In genomic region chr8:93441936-93442335, GRCm38 (mm10) we compare ENCODE assay signal across 24 mouse cellular contexts.
"Had no signal": no experiment of that assay in that cellular context is flagged by ENCODE, and none has a peak within 500 bp of the region (broad histone marks: within the 10 kb centered on the region; RNA-seq: fewer than 3 reads in every experiment).

No protein-coding gene starts in this region.

- DNase-seq: kidney, adult 8-10 months; kidney, postnatal 10 days; kidney, postnatal 36 days; lung, adult 18-20 months; lung, postnatal 10 days; lung, postnatal 36 days; retina, postnatal 1 day; right cerebral cortex, postnatal 25 days; spleen, adult 18-20 months; thymus, postnatal 25 days had no signal

- H3K4me3 ChIP-seq: kidney, embryonic 15.5 days; left cerebral cortex, adult 2 months; limb, embryonic 12.5 days; limb, embryonic 15.5 days; liver, embryonic 15.5 days; lung, embryonic 15.5 days; megakaryocyte, embryonic 14.5 days; midbrain, embryonic 10.5 days; midbrain, embryonic 13.5 days; myocyte; neural tube, embryonic 13.5 days; stomach, embryonic 15.5 days had no signal

- H3K9me3 ChIP-seq: kidney, embryonic 15.5 days; limb, embryonic 12.5 days; limb, embryonic 15.5 days; liver, embryonic 15.5 days; lung, embryonic 15.5 days; midbrain, embryonic 10.5 days; midbrain, embryonic 13.5 days; neural tube, embryonic 13.5 days; stomach, embryonic 15.5 days had no signal

- H3K36me3 ChIP-seq: kidney, embryonic 15.5 days; limb, embryonic 12.5 days; limb, embryonic 15.5 days; liver, embryonic 15.5 days; lung, embryonic 15.5 days; midbrain, embryonic 10.5 days; midbrain, embryonic 13.5 days; neural tube, embryonic 13.5 days; stomach, embryonic 15.5 days had no signal

- H3K27me3 ChIP-seq: kidney, embryonic 15.5 days; limb, embryonic 12.5 days; limb, embryonic 15.5 days; liver, embryonic 15.5 days; lung, embryonic 15.5 days; megakaryocyte, embryonic 14.5 days; midbrain, embryonic 13.5 days; neural tube, embryonic 13.5 days; stomach, embryonic 15.5 days had no signal

- ATAC-seq: midbrain, embryonic 13.5 days; midbrain, embryonic 16.5 days had no signal

- H3K4me1 ChIP-seq: kidney, embryonic 15.5 days; limb, embryonic 12.5 days; limb, embryonic 15.5 days; liver, embryonic 15.5 days; lung, embryonic 15.5 days; megakaryocyte, embryonic 14.5 days; midbrain, embryonic 13.5 days; neural tube, embryonic 13.5 days; stomach, embryonic 15.5 days had no signal

- H3K9ac ChIP-seq: kidney, embryonic 15.5 days; limb, embryonic 12.5 days; limb, embryonic 15.5 days; liver, embryonic 15.5 days; lung, embryonic 15.5 days; midbrain, embryonic 13.5 days; neural tube, embryonic 13.5 days; stomach, embryonic 15.5 days had no signal

- H3K27ac ChIP-seq: kidney, embryonic 15.5 days; left cerebral cortex, adult 2 months; limb, embryonic 12.5 days; limb, embryonic 15.5 days; liver, embryonic 15.5 days; lung, embryonic 15.5 days; midbrain, embryonic 10.5 days; midbrain, embryonic 13.5 days; neural tube, embryonic 13.5 days; stomach, embryonic 15.5 days had no signal

- H3K4me2 ChIP-seq: kidney, embryonic 15.5 days; limb, embryonic 12.5 days; limb, embryonic 15.5 days; liver, embryonic 11.5 days; liver, embryonic 15.5 days; lung, embryonic 15.5 days; midbrain, embryonic 13.5 days; neural tube, embryonic 13.5 days; stomach, embryonic 15.5 days had no signal
